9 mouse cellular contexts compared by ENCODE assay signal in genomic region chr2:91052752-91053151, GRCm38 (mm10). TPM values are rescaled to one million over a fixed set of nuclear protein-coding genes. Genes with fewer than 3 reads are reported as not detected.
DNase-seq lines count a peak whose midpoint lies in the region; ATAC-seq and TF ChIP-seq lines count a peak whose summit lies in the region.
"Had no signal": no experiment of that assay in that cellular context is flagged by ENCODE, and none has a peak within 500 bp of the region (broad histone marks: within the 10 kb centered on the region; RNA-seq: fewer than 3 reads in every experiment).

No protein-coding gene starts in this region.

- TF ChIP-seq CTCF in heart, adult 2 months (IDR thresholded peaks at IDR 0.05) = peak; percentile 30

- no peaks in the 10 kb centered on the region for H3K27me3 ChIP-seq in heart, adult 2 months (ENCODE audit: control insufficient read depth, insufficient read depth, low read length)
- no peaks in the 10 kb centered on the region for H3K27me3 ChIP-seq in heart, embryonic 10.5 days (ENCODE audit: insufficient read depth, poor library complexity, severe bottlenecking)
- no peaks in the 10 kb centered on the region for H3K27me3 ChIP-seq in forebrain, embryonic 10.5 days (ENCODE audit: poor library complexity, severe bottlenecking)
- no peaks in the 10 kb centered on the region for H3K27me3 ChIP-seq in liver, embryonic 13.5 days

- no peaks in the 10 kb centered on the region; the same call in 1 of the 2 replicates for H3K36me3 ChIP-seq in heart, adult 2 months (ENCODE audit: control insufficient read depth, insufficient read depth, low read length)
- H3K36me3 ChIP-seq in heart, embryonic 10.5 days = peaks cover 34% of the 10 kb centered on the region
- H3K36me3 ChIP-seq in forebrain, embryonic 10.5 days (replicated peaks) = peaks cover 34% of the 10 kb centered on the region
- peaks cover 30% of the 10 kb centered on the region for H3K36me3 ChIP-seq in liver, embryonic 13.5 days

- TF ChIP-seq EP300 in heart, adult 2 months (IDR thresholded peaks at IDR 0.05; ENCODE audit: insufficient read depth, low read depth, low read length) = no peak

- H3K9me3 ChIP-seq in heart, embryonic 10.5 days = no peaks in the 10 kb centered on the region
- no peaks in the 10 kb centered on the region for H3K9me3 ChIP-seq in forebrain, embryonic 10.5 days
- H3K9me3 ChIP-seq in liver, embryonic 13.5 days (replicated peaks) = no peaks in the 10 kb centered on the region

- H3K27ac ChIP-seq in heart, adult 2 months = no peak overlapping the region
- H3K27ac ChIP-seq in heart, embryonic 10.5 days = no peak overlapping the region
- peak overlapping the region; percentile 97; the same call in 1 of the 2 replicates for H3K27ac ChIP-seq in forebrain, embryonic 10.5 days
- 0 out of 2 replicates have a peak overlapping the region, but pooled peaks have one; percentile 85 for H3K27ac ChIP-seq in liver, embryonic 13.5 days

- H3K79me2 ChIP-seq in heart, adult 2 months (replicated peaks; ENCODE audit: control insufficient read depth, insufficient read depth, low read length) = no peaks in the 10 kb centered on the region

- ATAC-seq in liver, embryonic 13.5 days (ENCODE audit: low read depth) = no peak
- no peak for ATAC-seq in monocyte, adult 5-6 weeks (replicated peaks; ENCODE audit: insufficient number of reproducible peaks, low FRiP score, low TSS enrichment, poor library complexity, severe bottlenecking)

- TF ChIP-seq POLR2A in heart, adult 2 months (IDR thresholded peaks at IDR 0.05; ENCODE audit: insufficient read depth, low read depth, low read length) = no peak

- no peak for DNase-seq in heart, adult 2 months
- DNase-seq in heart, embryonic 10.5 days (ENCODE audit: low spot score) = no peak
- DNase-seq in 3T3-L1 (ENCODE audit: low read depth, low spot score) = peak; percentile 72
- no peak for DNase-seq in forebrain, embryonic 10.5 days (ENCODE audit: extremely low spot score, low spot score)
- DNase-seq in liver, embryonic 13.5 days = no peak
- no peak for DNase-seq in thymus, postnatal 14 days
- no peak for DNase-seq in ovary, adult 18-20 months (ENCODE audit: low spot score)
- DNase-seq: kidney, adult 2 months had no signal

- peaks cover 5% of the 10 kb centered on the region for H3K4me1 ChIP-seq in heart, adult 2 months (ENCODE audit: control insufficient read depth, insufficient read depth, low read length)
- H3K4me1 ChIP-seq in heart, embryonic 10.5 days = peaks cover 18% of the 10 kb centered on the region
- peaks cover 19% of the 10 kb centered on the region for H3K4me1 ChIP-seq in forebrain, embryonic 10.5 days
- peaks cover 41% of the 10 kb centered on the region for H3K4me1 ChIP-seq in liver, embryonic 13.5 days (replicated peaks)

- 39% methylated on average over 2 of the region's 2 CpGs for WGBS in heart, adult 2 months
- 59% methylated on average over 2 of the region's 2 CpGs for WGBS in heart, embryonic 10.5 days
- 65% methylated on average over 2 of the region's 2 CpGs for WGBS in forebrain, embryonic 10.5 days
- 39% methylated on average over 2 of the region's 2 CpGs for WGBS in liver, embryonic 13.5 days (ENCODE audit: insufficient replicate concordance)

- H3K9ac ChIP-seq in heart, adult 2 months (ENCODE audit: low read depth, low read length) = no peak overlapping the region
- H3K9ac ChIP-seq in liver, embryonic 13.5 days = no peak overlapping the region

- no peak overlapping the region for H3K4me3 ChIP-seq in heart, adult 2 months
- H3K4me3 ChIP-seq in heart, embryonic 10.5 days = no peak overlapping the region
- H3K4me3 ChIP-seq in forebrain, embryonic 10.5 days = peak overlapping the region; percentile 95
- H3K4me3 ChIP-seq in liver, embryonic 13.5 days (replicated peaks) = peak overlapping the region; percentile 93; the same call in 1 of the 2 replicates

- peak overlapping the region; percentile 93 for H3K4me2 ChIP-seq in liver, embryonic 13.5 days

- intact Hi-C loops in heart, adult 2 months (cut with DNase I) = loop anchor here (5.0 kb wide), 3 partner anchors 35 to 135 kb away; partner anchors contain the start of gene Celf1

RNA-seq across cellular contexts. Expression of gene Psmc3, which starts 1.1 kb away (rescaled TPM):
- total RNA-seq in heart, adult 2 months (2021) = 100 to 1,000 TPM; 216 to 252 TPM
- 112 and 141 TPM in 2 replicates for polyA plus RNA-seq in heart, adult 2 months (2012; rRNA removed)
- polyA plus RNA-seq in heart, embryonic 10.5 days (2016; fragmentation: Nextera tagmentation; extraction: Ambion mirVana) = 315 and 334 TPM in 2 replicates
- polyA plus RNA-seq in forebrain, embryonic 10.5 days (2016; fragmentation: Nextera tagmentation; extraction: Ambion mirVana) = 361 TPM in 2 replicates
- 188 and 213 TPM in 2 replicates for polyA plus RNA-seq in liver, embryonic 13.5 days (2015; fragmentation: Nextera tagmentation; extraction: Ambion mirVana)
- 235 to 255 TPM (median 248 TPM) in 3 replicates for total RNA-seq in monocyte, adult 5-6 weeks (2017)

RNA-seq across cellular contexts. Expression of gene Rapsn, which starts 17.3 kb away (rescaled TPM):
- 10 to 100 TPM; 15.9 to 16.8 TPM for total RNA-seq in heart, adult 2 months (2021)
- 19.3 and 22.0 TPM in 2 replicates for polyA plus RNA-seq in heart, adult 2 months (2012; rRNA removed)
- 6.6 and 13.8 TPM in 2 replicates for polyA plus RNA-seq in heart, embryonic 10.5 days (2016; fragmentation: Nextera tagmentation; extraction: Ambion mirVana)
- polyA plus RNA-seq in forebrain, embryonic 10.5 days (2016; fragmentation: Nextera tagmentation; extraction: Ambion mirVana) = 4.9 and 5.2 TPM in 2 replicates
- polyA plus RNA-seq in liver, embryonic 13.5 days (2015; fragmentation: Nextera tagmentation; extraction: Ambion mirVana) = 0.69 and 1.00 TPM in 2 replicates
- total RNA-seq in monocyte, adult 5-6 weeks (2017) = 4.3 TPM in 1 of 3 replicates, not detected in the others

RNA-seq across cellular contexts. Expression of gene Slc39a13, which starts 17.5 kb away (rescaled TPM):
- 10 to 100 TPM; 21.1 to 22.3 TPM for total RNA-seq in heart, adult 2 months (2021)
- 57.3 and 58.6 TPM in 2 replicates for polyA plus RNA-seq in heart, adult 2 months (2012; rRNA removed)
- polyA plus RNA-seq in heart, embryonic 10.5 days (2016; fragmentation: Nextera tagmentation; extraction: Ambion mirVana) = 32.6 and 37.5 TPM in 2 replicates
- polyA plus RNA-seq in forebrain, embryonic 10.5 days (2016; fragmentation: Nextera tagmentation; extraction: Ambion mirVana) = 17.8 and 17.9 TPM in 2 replicates
- polyA plus RNA-seq in liver, embryonic 13.5 days (2015; fragmentation: Nextera tagmentation; extraction: Ambion mirVana) = 10.6 and 10.9 TPM in 2 replicates
- total RNA-seq in monocyte, adult 5-6 weeks (2017) = 15.6 to 33.3 TPM (median 26.7 TPM) in 3 replicates

RNA-seq across cellular contexts. Expression of gene Spi1, which starts 29.4 kb away (rescaled TPM):
- 1 to 10 TPM; 3.7 to 6.2 TPM for total RNA-seq in heart, adult 2 months (2021)
- 10.2 and 17.2 TPM in 2 replicates for polyA plus RNA-seq in heart, adult 2 months (2012; rRNA removed)
- 0.99 and 4.1 TPM in 2 replicates for polyA plus RNA-seq in heart, embryonic 10.5 days (2016; fragmentation: Nextera tagmentation; extraction: Ambion mirVana)
- polyA plus RNA-seq in forebrain, embryonic 10.5 days (2016; fragmentation: Nextera tagmentation; extraction: Ambion mirVana) = 2.8 and 3.1 TPM in 2 replicates
- polyA plus RNA-seq in liver, embryonic 13.5 days (2015; fragmentation: Nextera tagmentation; extraction: Ambion mirVana) = 14.1 and 15.1 TPM in 2 replicates
- 306 to 616 TPM (median 505 TPM) in 3 replicates for total RNA-seq in monocyte, adult 5-6 weeks (2017)

Comparison
In these comparisons a context has a peak if more than half of its experiments do, and no peak if none do; other contexts are left out.
1. H3K27ac ChIP-seq: peak in forebrain, embryonic 10.5 days (single experiment) and liver, embryonic 13.5 days (single experiment); none in heart, adult 2 months (single experiment) and heart, embryonic 10.5 days (single experiment).
2. H3K4me3 ChIP-seq: peak in forebrain, embryonic 10.5 days (single experiment) and liver, embryonic 13.5 days (single experiment); none in heart, adult 2 months (single experiment) and heart, embryonic 10.5 days (single experiment).